Mouse (Mus musculus): ENCODE results near the gene Thpo.

- TF ChIP-seq CTCF (IDR thresholded peaks at IDR 0.05; ENCODE audit: borderline replicate concordance, insufficient read depth, low read depth, low read length): no peak
- TF ChIP-seq POLR2A (IDR thresholded peaks at IDR 0.05; ENCODE audit: borderline replicate concordance, insufficient read depth, low read length): no peak
These were observed 11.6 kb downstream of the Thpo start for GRCm38 (mm10) chr16:20722736-20723135.
